In the genomic region with DNA sequence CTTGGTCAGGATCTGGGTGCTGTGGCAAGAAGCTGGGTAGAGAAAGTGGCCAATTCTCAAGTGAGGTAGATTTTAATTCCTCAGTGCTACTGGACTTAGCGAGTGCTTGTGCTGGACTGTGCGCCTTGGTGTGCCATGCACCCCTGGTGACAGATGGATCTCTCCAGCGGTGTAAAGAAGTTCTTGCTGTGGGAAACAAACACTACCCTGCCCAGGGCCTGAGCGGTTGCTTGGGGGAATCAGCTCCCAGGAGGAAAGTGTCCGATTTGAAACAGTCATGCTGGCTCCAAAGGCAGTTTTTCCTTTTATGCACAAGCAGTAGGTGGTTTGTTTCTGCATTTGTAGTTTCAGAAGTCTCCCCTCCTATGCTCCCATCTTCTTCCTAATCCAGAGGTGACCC, we compare ENCODE assay signal across 15 mouse cellular contexts. TPM values are rescaled to one million over a fixed set of nuclear protein-coding genes. Genes with fewer than 3 reads are reported as not detected.
DNase-seq lines count a peak whose midpoint lies in the region; ATAC-seq and TF ChIP-seq lines count a peak whose summit lies in the region.
"Had no signal": no experiment of that assay in that cellular context is flagged by ENCODE, and none has a peak within 500 bp of the region (broad histone marks: within the 10 kb centered on the region; RNA-seq: fewer than 3 reads in every experiment).

No protein-coding gene starts in this region.

- no peak overlapping the region for H3K4me3 ChIP-seq in hindbrain, postnatal 0 days (ENCODE audit: low read length)
- H3K4me3 ChIP-seq in hindbrain, embryonic 16.5 days (ENCODE audit: low read length), result no peak overlapping the region
- no peak overlapping the region for H3K4me3 ChIP-seq in midbrain, embryonic 11.5 days (ENCODE audit: low read depth, low read length)
- H3K4me3 ChIP-seq in midbrain, embryonic 10.5 days, result no peak overlapping the region
- H3K4me3 ChIP-seq in stomach, embryonic 16.5 days (replicated peaks; ENCODE audit: low read length), result peak overlapping the region; percentile 21
- H3K4me3 ChIP-seq: embryonic facial prominence, embryonic 12.5 days; hindbrain, embryonic 12.5 days had no signal

- 50% methylated on average over 5 of the region's 5 CpGs for WGBS in hindbrain, postnatal 0 days
- 58% methylated on average over 5 of the region's 5 CpGs for WGBS in hindbrain, embryonic 16.5 days
- 79% methylated on average over 5 of the region's 5 CpGs for WGBS in midbrain, embryonic 11.5 days
- 86% methylated on average over 5 of the region's 5 CpGs for WGBS in midbrain, embryonic 10.5 days
- WGBS in stomach, embryonic 16.5 days, result 57% methylated on average over 5 of the region's 5 CpGs

- H3K9ac ChIP-seq in hindbrain, postnatal 0 days (replicated peaks; ENCODE audit: low read length), result no peak overlapping the region
- H3K9ac ChIP-seq in hindbrain, embryonic 16.5 days (ENCODE audit: low read depth, low read length), result no peak overlapping the region
- no peak overlapping the region for H3K9ac ChIP-seq in midbrain, embryonic 11.5 days (ENCODE audit: low read length)
- peak overlapping the region; percentile 51; the same call in 1 of the 2 replicates for H3K9ac ChIP-seq in stomach, embryonic 16.5 days (ENCODE audit: low read length)
- H3K9ac ChIP-seq: embryonic facial prominence, embryonic 12.5 days; hindbrain, embryonic 12.5 days; liver, embryonic 14.5 days had no signal

- no peak for ATAC-seq in hindbrain, postnatal 0 days
- no peak for ATAC-seq in hindbrain, embryonic 16.5 days
- no peak for ATAC-seq in midbrain, embryonic 11.5 days (ENCODE audit: low FRiP score)
- no peak for ATAC-seq in stomach, embryonic 16.5 days (ENCODE audit: insufficient read depth, low FRiP score)
- ATAC-seq: forebrain, embryonic 14.5 days had no signal

- DNase-seq in cerebellum, adult 9-11 months, result peak; percentile 43
- DNase-seq in cerebellum, postnatal 4 days (ENCODE audit: low spot score in 2 of 2), result no peak
- DNase-seq in hindbrain, postnatal 0 days (ENCODE audit: low spot score), result no peak
- peak; percentile 37 for DNase-seq in midbrain, embryonic 11.5 days (ENCODE audit: low spot score, missing footprints)
- DNase-seq in midbrain, embryonic 10.5 days (ENCODE audit: low spot score), result no peak
- DNase-seq in adipocyte (ENCODE audit: low spot score), result no peak
- DNase-seq: adrenal gland, postnatal 25 days; gastrocnemius, postnatal 10 days; midbrain, embryonic 14.5 days had no signal

- no peak for TF ChIP-seq CTCF in hindbrain, postnatal 0 days (IDR thresholded peaks at IDR 0.05; ENCODE audit: low read depth)

- H3K36me3 ChIP-seq in hindbrain, postnatal 0 days (ENCODE audit: insufficient read depth, low read length), result no peaks in the 10 kb centered on the region
- H3K36me3 ChIP-seq in hindbrain, embryonic 16.5 days (ENCODE audit: control insufficient read depth, insufficient read depth, low read length), result no peaks in the 10 kb centered on the region
- no peaks in the 10 kb centered on the region for H3K36me3 ChIP-seq in midbrain, embryonic 11.5 days (ENCODE audit: control insufficient read depth, insufficient read depth, low read length)
- no peaks in the 10 kb centered on the region for H3K36me3 ChIP-seq in midbrain, embryonic 10.5 days
- no peaks in the 10 kb centered on the region for H3K36me3 ChIP-seq in stomach, embryonic 16.5 days (ENCODE audit: control insufficient read depth, insufficient read depth, low read length)
- H3K36me3 ChIP-seq: embryonic facial prominence, embryonic 12.5 days; hindbrain, embryonic 12.5 days had no signal

- H3K4me2 ChIP-seq in hindbrain, postnatal 0 days (ENCODE audit: low read depth, low read length), result peak overlapping the region; percentile 13; the same call in 1 of the 2 replicates
- no peak overlapping the region for H3K4me2 ChIP-seq in hindbrain, embryonic 16.5 days (ENCODE audit: low read length)
- H3K4me2 ChIP-seq in midbrain, embryonic 11.5 days, result no peak overlapping the region
- H3K4me2 ChIP-seq in stomach, embryonic 16.5 days (ENCODE audit: low read depth, low read length), result peak overlapping the region; percentile 70
- H3K4me2 ChIP-seq: embryonic facial prominence, embryonic 12.5 days; hindbrain, embryonic 12.5 days had no signal

- no peaks in the 10 kb centered on the region for H3K27me3 ChIP-seq in hindbrain, postnatal 0 days (ENCODE audit: insufficient read depth, low read length)
- no peaks in the 10 kb centered on the region for H3K27me3 ChIP-seq in hindbrain, embryonic 16.5 days (replicated peaks; ENCODE audit: control insufficient read depth, insufficient read depth, low read length)
- no peaks in the 10 kb centered on the region for H3K27me3 ChIP-seq in midbrain, embryonic 11.5 days (ENCODE audit: control insufficient read depth, insufficient read depth, low read length)
- no peaks in the 10 kb centered on the region for H3K27me3 ChIP-seq in midbrain, embryonic 10.5 days (ENCODE audit: low read depth, poor library complexity, severe bottlenecking)
- H3K27me3 ChIP-seq in stomach, embryonic 16.5 days (ENCODE audit: control insufficient read depth, insufficient read depth, low read length), result no peaks in the 10 kb centered on the region
- H3K27me3 ChIP-seq: embryonic facial prominence, embryonic 12.5 days; hindbrain, embryonic 12.5 days had no signal

- no peak overlapping the region for H3K27ac ChIP-seq in hindbrain, postnatal 0 days
- no peak overlapping the region for H3K27ac ChIP-seq in hindbrain, embryonic 16.5 days (ENCODE audit: low read depth, low read length)
- H3K27ac ChIP-seq in midbrain, embryonic 11.5 days (ENCODE audit: low read depth, low read length), result no peak overlapping the region
- no peak overlapping the region for H3K27ac ChIP-seq in midbrain, embryonic 10.5 days (replicated peaks)
- H3K27ac ChIP-seq in stomach, embryonic 16.5 days (ENCODE audit: low read length), result peak overlapping the region; percentile 38
- H3K27ac ChIP-seq: embryonic facial prominence, embryonic 12.5 days; hindbrain, embryonic 12.5 days; liver, embryonic 14.5 days had no signal

- H3K4me1 ChIP-seq in hindbrain, postnatal 0 days (ENCODE audit: insufficient read depth, low read length), result peaks cover 32% of the 10 kb centered on the region
- peaks cover 20% of the 10 kb centered on the region for H3K4me1 ChIP-seq in hindbrain, embryonic 16.5 days (ENCODE audit: control insufficient read depth, insufficient read depth, low read depth, low read length)
- peaks cover 8% of the 10 kb centered on the region for H3K4me1 ChIP-seq in midbrain, embryonic 11.5 days (ENCODE audit: control insufficient read depth, insufficient read depth, low read length)
- H3K4me1 ChIP-seq in midbrain, embryonic 10.5 days, result peaks cover 44% of the 10 kb centered on the region
- H3K4me1 ChIP-seq in stomach, embryonic 16.5 days (ENCODE audit: control insufficient read depth, insufficient read depth, low read length), result peaks cover 58% of the 10 kb centered on the region

- no peaks in the 10 kb centered on the region for H3K9me3 ChIP-seq in hindbrain, postnatal 0 days (ENCODE audit: low read length)
- H3K9me3 ChIP-seq in hindbrain, embryonic 16.5 days (ENCODE audit: control insufficient read depth, low read length), result no peaks in the 10 kb centered on the region
- H3K9me3 ChIP-seq in midbrain, embryonic 11.5 days (ENCODE audit: control insufficient read depth, low read length), result no peaks in the 10 kb centered on the region
- no peaks in the 10 kb centered on the region for H3K9me3 ChIP-seq in midbrain, embryonic 10.5 days (replicated peaks)
- no peaks in the 10 kb centered on the region for H3K9me3 ChIP-seq in stomach, embryonic 16.5 days (replicated peaks; ENCODE audit: control insufficient read depth, low read length)
- H3K9me3 ChIP-seq: embryonic facial prominence, embryonic 12.5 days; hindbrain, embryonic 12.5 days had no signal

RNA-seq across cellular contexts. Expression of a gene that starts 2.8 kb away (rescaled TPM):
- 16.6 and 17.5 TPM in 2 replicates for total RNA-seq in hindbrain, postnatal 0 days (2014; rRNA removed)
- polyA plus RNA-seq in hindbrain, postnatal 0 days (2015; fragmentation: Nextera tagmentation; extraction: Ambion mirVana), result 23.6 and 25.3 TPM in 2 replicates
- polyA plus RNA-seq in hindbrain, embryonic 16.5 days (2015; fragmentation: Nextera tagmentation; extraction: Ambion mirVana), result 17.4 and 18.8 TPM in 2 replicates
- 23.2 and 25.2 TPM in 2 replicates for polyA plus RNA-seq in midbrain, embryonic 11.5 days (2014; fragmentation: Nextera tagmentation; extraction: Ambion mirVana)
- polyA plus RNA-seq in midbrain, embryonic 10.5 days (2016; fragmentation: Nextera tagmentation; extraction: Ambion mirVana), result 17.3 and 19.2 TPM in 2 replicates
- polyA plus RNA-seq in stomach, embryonic 16.5 days (2015; fragmentation: Nextera tagmentation; extraction: Ambion mirVana), result 20.0 and 21.3 TPM in 2 replicates

Comparison
In these comparisons a context has a peak if more than half of its experiments do, and no peak if none do; other contexts are left out.
1. DNase-seq: peak in cerebellum, adult 9-11 months (single experiment) and midbrain, embryonic 11.5 days (single experiment); none in cerebellum, postnatal 4 days (0 of 2), hindbrain, postnatal 0 days (single experiment), midbrain, embryonic 10.5 days (single experiment) and adipocyte (single experiment).
2. H3K4me2 ChIP-seq: peak in hindbrain, postnatal 0 days (single experiment) and stomach, embryonic 16.5 days (single experiment); none in hindbrain, embryonic 16.5 days (single experiment) and midbrain, embryonic 11.5 days (single experiment).